Mouse (Mus musculus) cerebellum, adult 2 months (tissue): ENCODE results near the gene Ubac2. TPM values are rescaled to one million over a fixed set of nuclear protein-coding genes. Genes with fewer than 3 reads are reported as not detected.

ENCODE experiments used
- DNase-seq, 2 experiments: peaks; one replicate each; pipeline ENCODE4 v3.0.0; 2021
- H3K27ac ChIP-seq: fragments of 200-500 bp; 2 replicates; pipeline ENCODE4 v1.5.1; 2012; ENCODE audit warnings: low read length, control low read depth, inconsistent platforms; ENCODE audit not compliant: insufficient read depth
- H3K27me3 ChIP-seq: fragments of 200-500 bp; 2 replicates; pipeline ENCODE4 v1.6.1; 2012; ENCODE audit warnings: inconsistent platforms, mild to moderate bottlenecking, low read length, moderate library complexity; ENCODE audit not compliant: control insufficient read depth, insufficient read depth
- H3K4me1 ChIP-seq: fragments of 200-500 bp; 2 replicates; pipeline ENCODE4 v1.6.1; 2011; ENCODE audit warnings: low read length; ENCODE audit not compliant: control insufficient read depth, insufficient read depth
- H3K4me3 ChIP-seq: fragments of 200-500 bp; replicated peaks from 2 replicates; pipeline ENCODE3; 2011; ENCODE audit warnings: mild to moderate bottlenecking, low read depth, low read length, control low read depth; ENCODE audit not compliant: insufficient read depth
- CTCF ChIP-seq: fragments of 200-500 bp; IDR thresholded peaks from 2 replicates; pipeline ENCODE4 v1.5.1; 2011; ENCODE audit warnings: low read depth, mild to moderate bottlenecking, control low read depth, low read length, moderate library complexity, borderline replicate concordance; ENCODE audit not compliant: insufficient read depth
- POLR2A ChIP-seq: fragments of 200-500 bp; IDR thresholded peaks from 2 replicates; pipeline ENCODE4 v1.6.1; 2011; ENCODE audit warnings: low read length, control low read depth, borderline replicate concordance; ENCODE audit not compliant: insufficient read depth
- WGBS: fragments of 180-500 bp; shearing (Covaris S2); methylation state at CpG from one replicate; pipeline ENCODE4 v1.1.7; 2018; 5-methylcytosine and 5-hydroxymethylcytosine counted together
- polyA plus RNA-seq: library from polyadenylated mRNA; depleted of rRNA; stranded (reverse); fragments of >200 nt; gene quantifications from 2 replicates; pipeline ENCODE4 v1.2.3, GENCODE M21; 2012

Ubac2 gene
- polyA plus RNA-seq, 1 experiment = 44.4 TPM

GRCm38 (mm10) chr14:122041413-122041825 lies 163.0 kb downstream of the Ubac2 start:
- TF ChIP-seq CTCF (no peak), POLR2A (no peak)
- Histone ChIP-seq H3K27ac (no peak overlapping the region), H3K4me1 (no peaks in the 10 kb centered on the region), H3K4me3 (no peak overlapping the region), H3K27me3 (no peaks in the 10 kb centered on the region)
- no peak for DNase-seq
- WGBS = 88% methylated on average over 3 of the region's 3 CpGs

- Histone ChIP-seq H3K4me3 (no peak overlapping the region), H3K27ac (no peak overlapping the region), H3K27me3 (no peaks in the 10 kb centered on the region), H3K4me1 (no peaks in the 10 kb centered on the region)
- TF ChIP-seq CTCF (no peak), POLR2A (no peak)
- WGBS = 87% methylated on average over 8 of the region's 8 CpGs
- no peak for DNase-seq
Observed at GRCm38 (mm10) chr14:122042142-122042694, 163.8 kb downstream of the Ubac2 start.

GRCm38 (mm10) chr14:122047784-122048183 lies 169.4 kb downstream of the Ubac2 start:
- H3K27me3 ChIP-seq = no peaks in the 10 kb centered on the region
- H3K4me1 ChIP-seq = no peaks in the 10 kb centered on the region
- H3K4me3 ChIP-seq = no peak overlapping the region
- TF ChIP-seq POLR2A (no peak), CTCF (no peak)
- no peak overlapping the region for H3K27ac ChIP-seq
- 90% methylated on average over 8 of the region's 8 CpGs for WGBS
- DNase-seq = no peak

GRCm38 (mm10) chr14:122048816-122049215 lies 170.4 kb downstream of the Ubac2 start:
- no peak for DNase-seq
- Histone ChIP-seq H3K27ac (no peak overlapping the region), H3K4me1 (no peaks in the 10 kb centered on the region), H3K4me3 (no peak overlapping the region), H3K27me3 (no peaks in the 10 kb centered on the region)
- whole genome bisulfite sequencing = 83% methylated on average over 9 of the region's 9 CpGs
- TF ChIP-seq CTCF (no peak), POLR2A (no peak)

- Histone ChIP-seq H3K27me3 (no peaks in the 10 kb centered on the region), H3K27ac (no peak overlapping the region), H3K4me3 (no peak overlapping the region), H3K4me1 (no peaks in the 10 kb centered on the region)
- DNase-seq = no peak
- 86% methylated on average over 9 of the region's 9 CpGs for WGBS
- no peak for TF ChIP-seq CTCF
- no peak for TF ChIP-seq POLR2A
Observed at GRCm38 (mm10) chr14:122052896-122053635, 174.6 kb downstream of the Ubac2 start.

GRCm38 (mm10) chr14:122056871-122057270 lies 178.5 kb downstream of the Ubac2 start:
- no peak for DNase-seq
- no peak overlapping the region for H3K4me3 ChIP-seq
- WGBS = 78% methylated on average over 6 of the region's 6 CpGs
- no peaks in the 10 kb centered on the region for H3K4me1 ChIP-seq
- H3K27ac ChIP-seq = no peak overlapping the region
- H3K27me3 ChIP-seq = no peaks in the 10 kb centered on the region
- no peak for TF ChIP-seq CTCF
- no peak for TF ChIP-seq POLR2A

- WGBS = 40% methylated on average over 2 of the region's 2 CpGs
- Histone ChIP-seq H3K27ac (no peak overlapping the region), H3K4me3 (no peak overlapping the region), H3K4me1 (no peaks in the 10 kb centered on the region), H3K27me3 (no peaks in the 10 kb centered on the region)
- no peak for DNase-seq
- no peak for TF ChIP-seq CTCF
- TF ChIP-seq POLR2A = no peak
Observed at GRCm38 (mm10) chr14:122057941-122058346, 179.5 kb downstream of the Ubac2 start.

GRCm38 (mm10) chr14:122060642-122061041 lies 182.2 kb downstream of the Ubac2 start:
- TF ChIP-seq CTCF (peak; percentile 88), POLR2A (no peak)
- Histone ChIP-seq H3K4me3 (no peak overlapping the region), H3K27me3 (no peaks in the 10 kb centered on the region), H3K4me1 (no peaks in the 10 kb centered on the region), H3K27ac (no peak overlapping the region)
- 10% methylated on average over 3 of the region's 3 CpGs for WGBS
- peak; percentile 51 to 70 for DNase-seq
